Mouse (Mus musculus) small intestine, adult 10 weeks (tissue): ENCODE data around the gene Max. TPM values are rescaled to one million over a fixed set of nuclear protein-coding genes. Genes with fewer than 3 reads are reported as not detected.

Source experiments
- polyA plus RNA-seq: library from polyadenylated mRNA; stranded (reverse); fragments of 350-450 nt; fragmentation: Illumina TruSeq; extraction: RNeasy Lipid Tissue Mini Kit (QIAGEN cat#74804); gene quantifications from one replicate; pipeline ENCODE4 v1.2.3, GENCODE M21; 2014; ENCODE audit warnings: low replicate concordance

Max gene
- 283 TPM for polyA plus RNA-seq

DNA sequence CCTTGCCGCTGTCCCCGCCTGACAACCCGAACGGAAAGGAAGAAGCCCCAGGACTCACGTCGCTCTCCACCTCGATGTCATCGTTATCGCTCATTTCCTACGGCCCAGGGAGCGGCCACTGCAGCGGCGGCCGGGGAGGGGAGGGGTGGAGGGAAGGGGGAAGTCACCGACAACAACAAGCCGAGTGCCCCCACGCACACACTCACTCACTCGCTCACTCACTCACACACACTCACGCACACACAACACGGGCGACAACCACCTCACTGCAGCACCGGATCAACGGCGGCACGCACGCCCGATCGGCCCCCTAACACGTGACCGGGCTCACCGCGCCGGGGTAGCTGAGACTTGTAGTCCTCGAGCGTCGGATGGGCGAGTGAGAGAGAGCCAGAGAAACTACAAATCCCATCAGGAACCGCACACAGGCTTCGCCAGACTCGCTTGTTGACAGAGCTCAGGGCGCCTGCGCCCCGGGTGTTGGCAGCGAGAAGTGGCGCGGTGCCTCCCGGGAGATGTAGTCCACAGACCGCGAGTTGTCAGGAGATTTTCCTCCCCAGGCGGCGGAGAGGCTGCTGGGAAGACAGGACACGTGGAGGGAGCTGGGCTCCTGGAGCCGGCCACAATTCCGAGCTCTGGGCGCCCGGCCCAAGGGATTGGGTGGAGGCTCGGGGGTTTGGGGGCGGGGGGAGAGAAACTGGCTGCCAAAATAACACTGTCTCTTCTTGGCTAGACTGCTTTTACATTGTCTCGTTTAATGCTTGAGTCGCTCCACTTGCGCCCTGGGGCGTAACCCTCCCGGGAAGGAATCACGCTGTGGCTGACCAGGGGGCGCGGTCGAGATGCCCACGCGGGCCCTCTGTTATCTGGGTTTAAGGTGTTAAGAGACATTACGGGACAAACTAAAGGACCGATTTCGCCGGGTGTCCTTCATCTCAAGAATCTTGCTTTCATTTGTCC lies at the start of gene Max:
Gene Max (minus strand): TSS at position 270 of the 960 bp plus-strand sequence.

Other genes starting within 250 kb of the Max start
- gene Churc1, start 196.7 kb downstream of the Max start, polyA plus RNA-seq = 49.1 TPM
- 0.97 TPM for gene Fntb, start 196.6 kb downstream of the Max start, polyA plus RNA-seq
- gene Gpx2, start 166.6 kb downstream of the Max start, polyA plus RNA-seq = 5.5 TPM
- gene Rab15, start 139.3 kb downstream of the Max start, polyA plus RNA-seq = 2.7 TPM